Mouse (Mus musculus) lung, adult 2 months (tissue): ENCODE data around the gene Spaar.

Source experiments
- CTCF ChIP-seq: fragments of 200-500 bp; IDR thresholded peaks from 2 replicates; pipeline ENCODE4 v1.5.1; 2011; ENCODE audit warnings: mild to moderate bottlenecking, low read length, control low read depth; ENCODE audit not compliant: insufficient read depth
- POLR2A ChIP-seq: fragments of 200-500 bp; IDR thresholded peaks from 2 replicates; pipeline ENCODE4 v1.6.1; 2011; ENCODE audit warnings: low read depth, mild to moderate bottlenecking, control low read depth, low read length, borderline replicate concordance; ENCODE audit errors: extremely low read depth

DNA sequence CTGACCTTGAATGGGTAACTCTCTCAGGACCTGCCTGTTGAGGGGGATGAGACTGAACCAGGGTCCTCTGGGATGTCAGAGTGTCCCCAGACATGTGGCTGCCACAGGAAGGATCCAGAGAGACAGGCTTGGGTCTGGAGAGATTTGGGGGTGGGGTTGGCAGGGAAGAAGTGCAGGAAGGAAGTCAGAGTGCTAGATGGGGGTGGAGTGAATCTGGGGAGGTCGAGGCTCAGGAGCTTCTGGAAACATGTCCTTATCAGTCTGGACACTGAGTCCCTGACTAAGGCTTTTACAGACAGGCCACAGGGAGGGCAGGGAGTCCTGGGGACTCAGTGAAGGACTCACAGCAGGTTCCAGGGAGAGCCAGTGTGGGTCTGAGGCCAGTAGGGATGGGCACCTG lies 2.3 kb downstream of the Spaar start:
- TF ChIP-seq CTCF (no peak), POLR2A (no peak)
